Mouse (Mus musculus) olfactory bulb, adult 2 months (tissue): Measurements from ENCODE around the gene Otogl.

ENCODE experiments used
- CTCF ChIP-seq: fragments of 200-500 bp; IDR thresholded peaks from 2 replicates; pipeline ENCODE4 v1.5.1; 2012; ENCODE audit warnings: low read depth, mild to moderate bottlenecking, low read length, moderate library complexity; ENCODE audit not compliant: insufficient read depth
- POLR2A ChIP-seq: fragments of 200-500 bp; IDR thresholded peaks from 2 replicates; pipeline ENCODE4 v1.6.1; 2012; ENCODE audit warnings: mild to moderate bottlenecking, low read depth, low read length, moderate library complexity; ENCODE audit not compliant: insufficient read depth

- no peak for TF ChIP-seq CTCF
- no peak for TF ChIP-seq POLR2A
Measured at GRCm38 (mm10) chr10:107899946-107900345, 12.0 kb downstream of the Otogl start.
